Mouse (Mus musculus) lung, adult 18-20 months (tissue): ENCODE data around the gene Gabrb2.

ENCODE experiments used
- DNase-seq, 2 experiments: peaks; one replicate each; pipeline ENCODE4 v3.0.0; 2022; ENCODE audit warnings: mixed read lengths in 2 of 2

Gene Gabrb2

GRCm38 (mm10) chr11:42535286-42535685 is 115.7 kb downstream of the Gabrb2 start:
- DNase-seq, result no peak

- no peak for DNase-seq
Observed at GRCm38 (mm10) chr11:42535861-42536260, 116.3 kb downstream of the Gabrb2 start.

- DNase-seq, result no peak
Observed at GRCm38 (mm10) chr11:42542861-42543260, 123.3 kb downstream of the Gabrb2 start.

- DNase-seq, result no peak
Observed at GRCm38 (mm10) chr11:42566023-42566422, 146.5 kb downstream of the Gabrb2 start.

DNA sequence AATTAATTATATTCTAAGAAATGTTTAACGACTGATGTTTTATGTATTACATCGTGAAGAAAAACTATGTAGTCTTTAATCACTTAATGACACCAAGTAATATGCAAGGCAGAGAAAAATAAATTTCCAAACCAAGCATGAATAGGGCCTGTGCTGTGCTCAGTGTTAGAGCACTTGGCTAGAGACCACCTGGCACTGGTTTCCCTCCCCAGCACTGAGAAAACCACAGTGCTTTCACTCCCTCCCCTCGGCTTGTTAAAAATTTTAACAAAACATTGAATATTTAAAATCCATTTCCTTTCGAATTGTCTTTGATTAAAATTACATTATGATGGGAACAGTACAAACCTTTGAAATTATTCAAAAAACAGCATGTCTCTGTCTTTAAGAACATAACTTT is 151.9 kb downstream of the Gabrb2 start:
- no peak for DNase-seq

DNA sequence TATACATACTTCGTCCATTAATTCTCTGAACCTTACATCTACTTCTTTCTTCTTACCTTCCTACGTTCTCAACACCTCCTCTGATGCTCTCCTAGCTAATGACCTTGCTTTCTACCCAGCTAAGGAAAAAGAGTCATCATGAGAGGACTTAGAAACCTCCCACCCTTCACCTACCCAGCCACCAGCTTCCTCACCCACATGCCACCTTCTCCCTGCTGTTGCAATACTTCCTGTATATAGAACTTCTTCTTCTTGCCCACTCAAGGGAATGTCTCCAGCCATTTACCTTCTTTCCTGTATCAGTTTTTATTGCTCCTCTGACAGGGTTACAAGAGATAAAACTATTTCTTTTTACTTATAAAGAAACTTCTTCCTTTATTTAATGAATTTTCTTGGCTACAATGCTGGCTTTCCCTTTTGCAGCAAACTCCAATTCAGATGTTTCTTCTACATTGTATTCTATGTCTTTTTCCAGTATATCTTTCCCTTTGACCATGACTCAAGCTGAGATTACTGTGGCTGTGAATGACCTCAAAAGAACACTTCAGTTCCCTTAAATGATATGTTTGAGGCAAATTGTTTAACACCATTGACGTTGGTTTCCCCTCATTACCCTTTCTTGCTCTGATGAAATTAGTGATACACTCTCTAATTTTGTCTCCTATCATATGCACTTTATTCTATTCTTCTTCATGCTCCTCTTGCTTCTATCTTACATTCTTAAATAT is 155.8 kb downstream of the Gabrb2 start:
- no peak for DNase-seq

GRCm38 (mm10) chr11:42579804-42580203 is 160.2 kb downstream of the Gabrb2 start:
- no peak for DNase-seq

DNA sequence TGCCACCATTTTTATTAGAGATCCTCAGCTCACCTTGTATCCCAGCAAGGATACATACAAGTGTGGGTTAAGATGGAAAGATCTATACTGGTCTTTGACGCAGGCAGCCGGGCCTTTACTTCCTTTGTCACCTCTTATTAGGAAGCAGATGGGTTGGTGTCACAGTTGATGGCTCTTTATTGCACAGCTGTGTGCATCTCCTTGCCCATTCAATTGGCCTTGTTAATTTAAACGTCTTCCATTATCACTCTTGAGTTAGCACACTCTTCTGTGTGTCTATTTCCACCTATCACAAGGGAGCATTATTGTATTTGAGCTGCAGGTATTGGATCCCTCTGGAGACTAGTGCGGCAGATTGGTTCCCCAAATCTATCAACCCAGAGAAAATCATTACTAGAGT is 161.6 kb downstream of the Gabrb2 start:
- no peak for DNase-seq

DNA sequence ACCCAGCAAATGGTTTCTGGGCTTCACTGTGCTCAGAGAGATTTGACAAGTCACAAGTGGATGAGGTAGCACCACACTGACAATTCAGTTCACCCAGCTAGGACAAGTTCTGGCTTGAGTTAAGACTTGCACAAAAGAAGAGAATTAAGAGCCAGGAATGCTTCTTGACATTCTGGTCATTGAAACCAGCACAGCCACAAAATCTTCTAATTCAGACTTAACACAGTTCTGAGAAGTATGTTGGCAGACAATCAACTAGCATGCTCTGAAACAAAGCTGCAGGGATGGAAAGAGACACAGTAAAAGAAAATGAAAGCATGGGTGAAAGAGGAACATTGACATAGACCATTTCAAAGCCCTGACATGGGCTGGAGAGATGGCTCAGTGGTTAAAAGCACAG is 162.2 kb downstream of the Gabrb2 start:
- DNase-seq, result no peak

DNA sequence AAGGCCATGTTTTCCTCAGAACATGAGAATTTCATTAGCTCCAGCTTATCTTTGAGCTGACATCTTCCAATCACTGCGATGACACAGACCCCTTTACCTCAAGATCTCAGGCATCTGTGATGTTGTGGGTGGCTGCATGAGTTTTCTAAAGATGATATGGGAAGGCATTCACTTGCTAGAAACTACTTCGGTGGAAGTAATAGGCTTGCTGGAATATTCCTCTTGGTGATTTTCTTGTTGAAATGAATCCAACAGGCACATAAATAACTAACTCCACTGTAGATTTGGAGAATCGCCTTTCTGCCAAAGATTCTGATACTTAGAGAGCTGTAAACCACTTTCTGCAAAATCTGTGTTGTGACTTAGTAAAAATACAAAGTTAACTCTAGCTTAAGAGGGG is 172.9 kb downstream of the Gabrb2 start:
- DNase-seq, result no peak

DNA sequence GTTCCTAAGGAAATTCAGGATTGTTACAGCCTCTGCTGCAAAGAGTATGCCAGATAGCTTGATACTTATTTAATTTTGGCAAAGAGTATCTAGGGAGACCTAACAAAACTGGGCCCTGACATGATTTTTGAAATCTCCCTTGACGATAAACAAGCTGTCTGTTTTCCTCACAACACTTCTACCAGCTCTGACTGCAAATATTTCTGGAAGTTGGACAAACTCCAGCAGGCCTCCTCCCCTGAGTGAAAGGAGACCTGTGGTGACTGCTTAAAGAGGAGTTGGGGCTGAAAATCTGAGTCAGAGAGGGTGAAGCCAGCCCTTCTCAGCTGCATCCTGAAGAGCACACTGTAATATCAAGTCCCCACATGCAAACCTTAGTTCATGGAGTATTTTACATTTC is 186.7 kb downstream of the Gabrb2 start:
- DNase-seq, result peak; percentile 14 to 17

GRCm38 (mm10) chr11:42609128-42609763 is 189.7 kb downstream of the Gabrb2 start:
- no peak for DNase-seq

DNA sequence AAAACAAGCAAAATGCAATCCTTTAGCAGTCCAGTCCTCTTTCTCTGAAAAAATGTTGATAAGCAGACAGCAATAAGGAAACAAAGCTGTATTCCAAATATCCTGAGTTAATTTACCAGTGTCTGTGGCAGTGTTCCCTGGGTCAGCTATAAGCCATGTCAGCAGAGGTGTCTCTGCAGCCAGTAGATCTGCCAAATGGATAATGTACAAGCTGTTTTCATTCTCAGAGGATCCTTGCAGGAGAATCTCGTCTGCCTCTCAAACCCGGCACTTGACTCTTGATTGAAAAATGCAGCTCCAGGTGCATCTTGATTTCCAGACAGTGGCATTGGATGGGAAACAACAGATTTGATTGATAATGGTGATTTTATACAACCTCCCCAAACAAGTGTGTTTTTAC is 198.6 kb downstream of the Gabrb2 start:
- DNase-seq, result no peak

DNA sequence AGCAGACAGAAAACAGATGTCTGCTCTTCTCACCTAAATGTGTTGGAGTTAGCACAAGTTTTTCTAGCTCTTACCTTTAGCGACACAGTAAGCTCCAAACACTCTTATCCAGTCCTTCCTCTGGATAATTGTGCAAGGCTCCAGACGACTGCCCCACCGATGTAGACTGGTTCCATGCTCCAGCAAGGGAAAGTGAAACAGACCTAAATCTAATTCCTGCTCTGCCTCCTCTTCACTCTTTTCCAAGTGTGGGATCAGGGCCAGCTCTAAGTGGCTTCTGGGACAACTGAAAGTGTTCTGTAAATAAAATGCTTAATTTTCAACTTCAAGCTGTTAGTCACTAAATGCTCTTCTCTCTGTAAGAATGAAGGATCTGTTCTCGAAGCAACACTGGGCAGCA is 201.6 kb downstream of the Gabrb2 start:
- no peak for DNase-seq

- no peak for DNase-seq
Observed at GRCm38 (mm10) chr11:42650111-42650510, 230.6 kb downstream of the Gabrb2 start.

GRCm38 (mm10) chr11:42651572-42651971 is 232.0 kb downstream of the Gabrb2 start:
- DNase-seq, result no peak

GRCm38 (mm10) chr11:42654189-42654588 is 234.6 kb downstream of the Gabrb2 start:
- no peak for DNase-seq

DNA sequence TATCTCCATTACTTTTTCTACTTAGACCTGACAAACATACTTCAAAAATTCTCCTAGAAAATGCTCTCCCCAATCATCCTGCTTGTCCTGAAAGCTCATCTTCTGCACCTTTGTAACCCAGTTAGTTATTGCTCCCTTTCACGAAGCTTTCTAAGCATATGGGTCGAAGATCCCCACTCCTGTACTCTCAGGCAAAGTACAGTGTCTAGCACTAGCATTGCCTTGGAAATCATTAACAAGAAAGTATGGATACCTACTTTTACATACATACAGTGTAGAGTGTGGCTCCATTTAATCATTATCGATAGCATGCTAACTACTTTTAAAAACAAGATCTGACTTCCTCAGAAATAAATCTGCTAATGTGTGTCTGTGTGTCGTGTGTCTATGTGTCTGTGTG is 249.1 kb downstream of the Gabrb2 start:
- no peak for DNase-seq
